Mouse (Mus musculus) liver, postnatal 0 days (tissue): Measurements from ENCODE around the gene Nmnat2.

Experiments used
- CTCF ChIP-seq: sonication (generic); IDR thresholded peaks from 2 replicates; pipeline ENCODE4 v1.5.1; 2016; ENCODE audit warnings: antibody characterized with exemption, low read depth
- EP300 ChIP-seq: IDR thresholded peaks from 2 replicates; pipeline ENCODE4 v1.6.1; 2016; ENCODE audit warnings: antibody characterized with exemption, low read depth, mild to moderate bottlenecking

GRCm38 (mm10) chr1:153128780-153129179 is 174.0 kb downstream of the Nmnat2 start:
- TF ChIP-seq EP300 (no peak), CTCF (no peak)
